Mouse (Mus musculus) kidney, adult 2 months (tissue): ENCODE data around the gene Cyp4f13. TPM values are rescaled to one million over a fixed set of nuclear protein-coding genes. Genes with fewer than 3 reads are reported as not detected.
A peak's percentile ranks its signal among the peaks of the same experiment; 100 is the strongest.

Experiments used
- DNase-seq: peaks from one replicate; pipeline ENCODE4 v3.0.0; 2021
- H3K27ac ChIP-seq: fragments of 200-500 bp; 2 replicates; pipeline ENCODE4 v1.5.1; 2012; ENCODE audit warnings: low read depth, low read length, control low read depth, inconsistent platforms; ENCODE audit not compliant: insufficient read depth
- H3K27me3 ChIP-seq: fragments of 200-500 bp; replicated peaks from 2 replicates; pipeline ENCODE4 v1.6.1; 2012; ENCODE audit warnings: mild to moderate bottlenecking, moderate library complexity, low read length, inconsistent platforms; ENCODE audit not compliant: control insufficient read depth, insufficient read depth
- H3K36me3 ChIP-seq: fragments of 200-500 bp; 2 replicates; pipeline ENCODE4 v1.6.1; 2012; ENCODE audit warnings: mild to moderate bottlenecking, moderate library complexity, low read length, inconsistent platforms; ENCODE audit not compliant: control insufficient read depth, insufficient read depth
- H3K4me1 ChIP-seq: fragments of 200-500 bp; 2 replicates; pipeline ENCODE4 v1.6.1; 2011; ENCODE audit warnings: low read length; ENCODE audit not compliant: control insufficient read depth, insufficient read depth
- H3K4me3 ChIP-seq: fragments of 200-500 bp; 2 replicates; pipeline ENCODE4 v1.5.1; 2011; ENCODE audit warnings: mild to moderate bottlenecking, low read depth, low read length, control low read depth; ENCODE audit not compliant: insufficient read depth
- CTCF ChIP-seq: fragments of 200-500 bp; conservative IDR thresholded peaks from 2 replicates; pipeline ENCODE4 v1.5.1; 2011; ENCODE audit warnings: low read depth, mild to moderate bottlenecking, control low read depth, low read length, moderate library complexity, mixed read lengths; ENCODE audit not compliant: insufficient read depth, insufficient read length
- POLR2A ChIP-seq: fragments of 200-500 bp; IDR thresholded peaks from one replicate; pipeline ENCODE4 v1.6.1; 2011; ENCODE audit warnings: low read depth, low read length, control low read depth
- WGBS: fragments of 180-500 bp; shearing (Covaris S2); methylation state at CpG from one replicate; pipeline ENCODE4 v1.1.7; 2018; 5-methylcytosine and 5-hydroxymethylcytosine counted together
- polyA plus RNA-seq: library from polyadenylated mRNA; depleted of rRNA; stranded (reverse); fragments of >200 nt; gene quantifications from 2 replicates; pipeline ENCODE4 v1.2.3, GENCODE M21; 2012; rRNA removed

The Cyp4f13 gene
- polyA plus RNA-seq, 1 experiment, result 61.5 TPM

DNA sequence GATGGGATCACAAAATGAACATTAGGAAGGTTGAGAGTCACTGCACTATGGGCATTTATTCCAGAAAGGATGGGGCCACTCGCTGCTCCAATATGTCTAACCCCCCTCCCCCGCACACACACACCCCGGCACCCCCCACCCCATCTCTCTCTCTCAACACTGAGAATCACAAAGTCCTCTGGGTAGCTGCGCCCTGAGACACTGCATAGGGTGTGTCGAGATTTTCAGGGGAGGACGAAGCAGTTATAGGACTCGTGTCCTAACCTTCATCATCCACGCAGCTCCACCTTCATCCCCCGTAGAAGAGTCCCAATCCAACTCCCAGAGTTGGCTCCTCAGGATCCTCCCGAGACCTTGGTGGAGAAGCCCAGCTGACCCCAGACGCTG is 56.4 kb downstream of the Cyp4f13 start:
- H3K27me3 ChIP-seq, result no peaks in the 10 kb centered on the region
- no peak for DNase-seq
- TF ChIP-seq CTCF (no peak), POLR2A (no peak)
- H3K27ac ChIP-seq, result peak overlapping the region; percentile 47; the same call in 1 of the 2 replicates
- H3K36me3 ChIP-seq, result no peaks in the 10 kb centered on the region
- peak overlapping the region; percentile 94 for H3K4me3 ChIP-seq
- H3K4me1 ChIP-seq, result no peaks in the 10 kb centered on the region
- 2% methylated on average over 11 of the region's 11 CpGs for WGBS

DNA sequence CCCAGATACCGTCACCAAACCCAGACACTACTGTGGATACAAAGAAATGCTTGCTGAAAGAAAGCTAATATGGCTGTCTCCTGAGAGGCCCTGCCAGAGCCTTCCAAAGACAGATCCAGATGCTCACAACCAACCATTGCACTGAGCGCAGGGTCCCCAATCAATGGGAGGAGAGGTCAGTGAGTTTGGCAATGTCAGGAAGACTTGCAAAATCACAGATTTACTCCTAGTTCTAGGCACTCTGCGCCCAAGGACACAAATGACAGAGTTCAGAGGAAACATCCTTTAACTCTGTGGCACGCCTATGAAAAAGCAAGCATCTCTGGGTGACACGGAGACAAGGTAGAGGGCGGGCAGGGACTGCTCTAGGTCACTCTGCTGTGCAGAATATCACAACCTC is 57.6 kb downstream of the Cyp4f13 start:
- Histone ChIP-seq H3K27ac (no peak overlapping the region), H3K27me3 (no peaks in the 10 kb centered on the region), H3K36me3 (no peaks in the 10 kb centered on the region; the same call in 1 of the 2 replicates), H3K4me3 (no peak overlapping the region), H3K4me1 (no peaks in the 10 kb centered on the region)
- 95% methylated on average over 6 of the region's 6 CpGs for WGBS
- TF ChIP-seq CTCF (no peak), POLR2A (no peak)
- DNase-seq, result no peak

DNA sequence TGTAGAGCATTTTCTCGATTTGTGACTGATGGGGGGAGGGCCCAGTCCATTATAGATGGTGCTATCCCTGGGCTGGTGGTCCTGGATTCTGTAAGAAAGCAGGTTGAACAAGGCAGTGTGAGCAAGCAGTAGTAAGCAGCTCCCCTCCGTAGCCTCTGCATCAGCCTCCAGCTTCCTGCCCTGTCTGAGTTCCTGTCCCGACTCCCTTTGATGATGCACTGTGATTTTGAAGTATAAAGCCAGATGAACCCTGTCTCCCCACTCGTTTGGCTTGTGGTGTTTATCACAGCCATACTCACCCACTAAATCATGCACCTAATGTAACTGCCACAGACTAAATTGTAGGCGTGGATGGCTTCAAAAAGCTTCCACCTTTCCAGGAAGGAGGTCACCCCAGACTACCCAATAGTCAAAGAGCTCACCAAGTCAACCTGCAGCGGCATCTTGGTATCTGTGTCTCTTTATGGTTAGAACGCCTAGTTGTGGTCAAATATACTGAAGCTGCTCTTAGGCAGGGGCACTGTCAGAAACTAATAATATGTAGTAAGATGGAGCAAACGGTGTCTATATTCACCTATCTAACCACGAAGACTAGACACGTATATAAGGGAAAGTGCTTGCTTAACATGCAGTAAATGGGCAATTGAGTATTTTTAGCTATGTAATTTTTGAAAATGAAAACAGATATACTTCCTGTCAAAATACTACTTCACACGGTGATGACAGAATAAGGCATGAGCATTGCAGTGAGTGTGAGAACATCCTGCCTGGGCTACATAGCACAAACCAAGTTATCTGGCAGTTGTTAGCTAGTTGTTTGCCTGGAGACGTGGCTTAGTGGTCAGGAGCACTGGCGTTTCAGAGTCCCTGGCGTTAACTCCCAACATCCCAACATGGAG is 66.6 kb downstream of the Cyp4f13 start:
- Histone ChIP-seq H3K36me3 (peaks cover 5% of the 10 kb centered on the region), H3K27me3 (no peaks in the 10 kb centered on the region), H3K27ac (no peak overlapping the region), H3K4me1 (no peaks in the 10 kb centered on the region), H3K4me3 (no peak overlapping the region)
- 91% methylated on average over 14 of the region's 14 CpGs for WGBS
- TF ChIP-seq CTCF (no peak), POLR2A (no peak)
- DNase-seq, result no peak

DNA sequence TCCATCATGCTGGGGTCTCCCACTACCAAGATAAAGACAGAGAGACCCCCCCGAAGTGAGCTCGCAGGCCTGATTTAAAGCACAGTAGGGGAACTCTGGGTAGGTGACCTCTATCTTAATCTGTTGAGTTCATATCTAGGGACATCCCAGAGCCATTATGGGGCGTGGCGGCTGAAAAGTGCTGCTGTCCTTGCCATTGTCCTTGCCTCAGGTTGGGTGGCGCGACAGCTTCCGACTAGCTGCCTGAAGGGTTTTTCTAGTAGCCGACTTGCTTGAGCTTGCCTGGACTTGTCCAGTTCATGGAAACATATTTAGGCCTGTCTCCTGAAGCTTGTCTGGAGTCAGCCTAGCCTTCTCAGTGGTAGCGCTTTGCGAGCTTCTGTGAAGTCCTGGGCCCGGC is 68.4 kb downstream of the Cyp4f13 start:
- peaks cover 5% of the 10 kb centered on the region for H3K36me3 ChIP-seq
- H3K27ac ChIP-seq, result no peak overlapping the region
- TF ChIP-seq POLR2A, result no peak
- no peak for TF ChIP-seq CTCF
- no peak overlapping the region for H3K4me3 ChIP-seq
- H3K27me3 ChIP-seq, result no peaks in the 10 kb centered on the region
- WGBS, result 93% methylated on average over 11 of the region's 11 CpGs
- H3K4me1 ChIP-seq, result no peaks in the 10 kb centered on the region
- DNase-seq, result no peak

DNA sequence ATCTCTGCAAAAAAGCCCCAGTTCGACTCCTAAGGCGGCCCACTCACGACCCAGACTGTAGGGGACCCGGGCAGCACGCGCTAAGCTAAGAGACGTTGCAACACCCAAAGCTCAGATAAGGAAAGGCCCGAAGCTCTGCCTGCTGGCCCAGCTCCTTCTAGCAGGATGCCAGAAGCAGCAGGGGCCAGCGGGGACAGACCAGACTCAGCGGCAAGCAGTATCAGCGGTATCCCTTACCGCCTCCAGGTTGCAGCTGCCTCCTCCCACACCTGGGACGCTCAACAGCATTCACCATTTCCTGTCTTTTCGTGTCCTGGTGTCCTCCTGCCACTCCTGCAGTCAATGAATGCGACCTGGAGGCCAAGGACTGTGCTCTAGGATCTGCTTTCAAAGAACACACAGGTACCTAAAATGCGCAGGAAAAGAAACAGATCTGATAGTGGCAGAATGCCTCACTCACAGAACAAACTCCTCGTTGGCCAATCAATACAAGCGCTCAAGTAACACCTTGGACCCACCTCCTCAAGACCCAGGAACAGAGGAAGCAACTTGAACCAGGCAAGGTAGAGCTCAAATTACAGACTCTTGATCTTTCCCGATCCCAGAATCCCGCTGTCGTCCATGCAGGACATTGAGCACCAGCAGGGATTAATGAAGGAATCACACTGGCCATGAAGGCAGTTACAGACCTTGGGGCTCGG is 69.6 kb downstream of the Cyp4f13 start:
- no peak overlapping the region for H3K4me3 ChIP-seq
- 10% methylated on average over 22 of the region's 22 CpGs for WGBS
- TF ChIP-seq CTCF (no peak), POLR2A (no peak)
- no peaks in the 10 kb centered on the region for H3K27me3 ChIP-seq
- H3K27ac ChIP-seq, result no peak overlapping the region
- H3K4me1 ChIP-seq, result no peaks in the 10 kb centered on the region
- H3K36me3 ChIP-seq, result peaks cover 3% of the 10 kb centered on the region; the same call in 1 of the 2 replicates
- DNase-seq, result no peak

Other genes starting within 250 kb of the Cyp4f13 start
- gene Zfp871, start 159.1 kb downstream of the Cyp4f13 start, polyA plus RNA-seq, result 20.5 and 24.8 TPM in 2 replicates
- gene Zfp811, start 137.5 kb downstream of the Cyp4f13 start, polyA plus RNA-seq, result 0.14 and 0.16 TPM in 2 replicates
- 3.4 and 3.6 TPM in 2 replicates for gene Zfp799, start 117.1 kb downstream of the Cyp4f13 start, polyA plus RNA-seq
- 1.1 and 1.4 TPM in 2 replicates for gene Zfp870, start 55.8 kb downstream of the Cyp4f13 start, polyA plus RNA-seq
- gene Cyp4f14, start 30.1 kb downstream of the Cyp4f13 start, polyA plus RNA-seq, result 4.5 and 7.5 TPM in 2 replicates
- 0.49 and 0.77 TPM in 2 replicates for gene Zfp472, start 18.4 kb upstream of the Cyp4f13 start, polyA plus RNA-seq
- 2.3 and 2.6 TPM in 2 replicates for gene Zfp952, start 45.7 kb upstream of the Cyp4f13 start, polyA plus RNA-seq
- gene Zfp763, start 86.0 kb upstream of the Cyp4f13 start, polyA plus RNA-seq, result 0.83 and 1.2 TPM in 2 replicates
- gene 4921501E09Rik, start 120.7 kb upstream of the Cyp4f13 start, polyA plus RNA-seq, result not detected in 2 replicates
- 2.2 and 2.8 TPM in 2 replicates for gene Zfp563, start 141.9 kb upstream of the Cyp4f13 start, polyA plus RNA-seq
- gene Morc2b, start 192.3 kb upstream of the Cyp4f13 start, polyA plus RNA-seq, result 0.01 TPM in 1 of 2 replicates, not detected in the other
- gene Olfr55, start 221.0 kb upstream of the Cyp4f13 start, polyA plus RNA-seq, result not detected in 2 replicates
- gene Olfr239, start 243.9 kb upstream of the Cyp4f13 start, polyA plus RNA-seq, result not detected in 2 replicates